Mouse (Mus musculus) adrenal gland, adult (tissue): ENCODE results near the gene Smc1b.

Experiments
- DNase-seq, 2 experiments: peaks; one replicate each; pipeline ENCODE4 v3.0.0; 2022 to 2023; ENCODE audit warnings: low spot score in 1 of 2; ENCODE audit not compliant: inconsistent age in 2 of 2

Smc1b gene

DNA sequence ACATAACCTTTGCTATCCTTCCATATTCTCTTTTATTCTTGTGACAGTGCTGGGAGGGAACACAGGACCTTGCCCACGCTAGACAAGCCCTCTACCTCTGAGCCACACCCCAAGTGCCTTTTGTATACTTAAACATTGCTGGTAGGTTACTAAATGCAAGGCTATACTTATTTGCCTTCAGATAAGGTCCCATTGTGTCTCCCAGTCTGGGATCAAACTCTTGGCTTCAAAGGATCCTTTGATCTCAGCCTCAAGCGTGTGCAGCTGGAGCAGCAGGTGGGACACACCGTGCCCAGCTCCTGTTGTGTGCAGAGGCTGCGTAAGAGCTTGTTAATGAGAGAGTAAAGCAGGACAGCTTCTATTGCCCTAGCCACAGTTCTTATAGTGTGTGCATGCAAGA, 104.0 kb downstream of the Smc1b start:
- no peak for DNase-seq

DNA sequence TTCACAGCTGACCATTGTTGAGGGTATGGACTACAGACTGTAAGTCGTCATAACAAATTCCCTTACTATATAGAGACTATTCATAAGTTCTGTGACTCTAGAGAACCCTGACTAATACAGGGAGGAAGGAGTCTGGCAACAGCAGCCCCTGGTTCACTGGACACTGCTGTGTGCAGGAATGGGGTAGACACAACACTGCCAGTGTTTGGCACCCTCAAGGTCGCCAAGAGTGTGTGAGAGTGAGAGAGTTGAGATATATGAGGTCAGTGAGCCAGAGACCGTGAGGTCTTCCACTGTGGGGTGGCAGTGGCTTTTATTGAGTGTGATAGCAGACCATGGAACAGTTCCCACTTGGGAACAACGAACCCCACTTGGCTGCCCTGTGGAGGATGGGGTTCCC, 105.6 kb downstream of the Smc1b start:
- no peak for DNase-seq

DNA sequence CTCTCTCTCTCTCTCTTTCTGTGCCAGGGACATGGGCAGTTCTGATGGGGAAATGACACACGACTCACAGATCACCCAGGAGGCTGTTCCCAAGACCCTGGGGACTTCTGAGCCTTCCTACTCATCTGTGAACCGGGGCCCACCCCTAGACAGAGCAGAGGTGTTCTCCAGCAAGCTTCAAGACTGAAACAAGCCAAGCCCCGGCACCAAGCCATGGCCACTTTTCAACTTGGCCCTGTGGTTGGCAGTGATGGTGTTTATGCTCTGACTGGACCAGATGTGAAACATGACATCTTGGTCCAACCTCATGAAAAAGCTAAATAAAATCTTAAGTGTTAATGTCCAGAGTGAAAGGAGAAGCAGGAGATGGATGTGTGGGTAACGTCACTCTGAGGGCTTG, 109.6 kb downstream of the Smc1b start:
- no peak for DNase-seq

DNA sequence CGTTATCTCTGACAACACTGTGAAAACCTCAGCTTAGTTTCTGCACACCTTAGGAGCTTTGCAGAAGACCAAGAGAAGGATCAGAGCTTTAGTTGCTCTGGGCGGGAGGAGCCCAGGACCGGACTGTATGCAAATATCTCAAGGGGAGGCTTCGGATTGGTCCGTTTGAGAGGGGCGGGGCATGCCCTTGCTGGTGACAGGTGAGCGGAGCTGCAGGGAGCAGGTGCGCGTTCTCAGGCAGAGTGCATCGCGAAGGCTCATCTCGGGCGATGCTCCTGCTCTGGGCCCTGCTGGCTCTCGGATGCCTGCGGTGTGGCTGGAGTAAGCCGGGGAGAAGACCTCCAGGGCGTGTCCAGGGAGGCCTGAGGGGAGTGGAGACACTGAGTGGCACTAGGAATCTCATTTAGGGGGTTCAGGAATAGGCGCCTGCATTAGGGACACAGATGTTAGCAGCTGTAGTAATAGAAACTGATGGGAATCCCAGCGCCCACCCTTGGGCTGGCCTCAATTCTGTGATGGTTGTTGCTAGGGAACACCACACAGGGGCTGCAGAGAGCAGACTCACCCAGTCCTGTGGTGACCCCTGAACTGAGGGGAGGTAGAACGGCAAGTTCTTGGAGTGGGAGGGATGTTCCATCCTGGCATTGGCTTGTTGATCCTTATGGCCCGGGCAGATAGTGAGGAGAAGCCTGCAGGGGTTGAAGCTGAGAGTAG, 114.7 kb downstream of the Smc1b start, which contains the start of gene Upk3a:
TSS of gene Upk3a (plus strand) at position 191 of the 714 bp plus-strand sequence.
- no peak for DNase-seq

DNA sequence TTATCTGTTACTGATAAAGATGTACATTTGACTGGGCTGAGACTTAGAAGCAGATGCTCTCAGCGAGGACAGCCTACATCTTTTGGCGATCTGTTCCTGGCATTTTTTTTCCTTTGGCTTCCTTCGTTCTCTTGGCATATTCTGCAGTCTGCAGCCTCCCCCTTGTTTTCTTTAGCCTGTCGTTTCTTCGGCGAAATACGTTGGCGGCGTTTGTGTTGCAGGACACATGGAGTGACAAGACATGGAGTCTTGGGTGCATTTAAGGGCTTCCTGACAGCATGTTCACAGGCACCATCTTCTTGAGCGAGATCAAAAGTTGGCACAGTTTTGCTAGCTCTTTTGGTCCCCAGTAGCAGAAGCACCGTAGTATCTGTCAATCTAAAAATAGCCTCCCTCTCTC, 116.0 kb downstream of the Smc1b start:
- no peak for DNase-seq
